Mouse (Mus musculus) stomach, postnatal 0 days (tissue): ENCODE results near the gene Fli1.

Experiments used
- CTCF ChIP-seq: IDR thresholded peaks from 2 replicates; pipeline ENCODE4 v1.5.1; 2016; ENCODE audit warnings: antibody characterized with exemption, low read depth, mild to moderate bottlenecking, moderate library complexity
- EP300 ChIP-seq: optimal IDR thresholded peaks from 2 replicates; pipeline ENCODE3; 2016; ENCODE audit warnings: antibody characterized with exemption

GRCm38 (mm10) chr9:32502256-32503010, 40.2 kb downstream of the Fli1 start:
- no peak for TF ChIP-seq CTCF
- TF ChIP-seq EP300 = no peak
